9 mouse cellular contexts compared by ENCODE assay signal in genomic region chr9:83686511-83687100, GRCm38 (mm10).
DNase-seq lines count a peak whose midpoint lies in the region; ATAC-seq and TF ChIP-seq lines count a peak whose summit lies in the region.
"Had no signal": no experiment of that assay in that cellular context is flagged by ENCODE, and none has a peak within 500 bp of the region (broad histone marks: within the 10 kb centered on the region; RNA-seq: fewer than 3 reads in every experiment).

No protein-coding gene starts in this region.

- no peak for TF ChIP-seq POLR2A in embryonic fibroblast, embryonic 13.5 days (IDR thresholded peaks at IDR 0.05; ENCODE audit: low read depth, low read length)

- no peak for TF ChIP-seq CTCF in embryonic fibroblast, embryonic 13.5 days (IDR thresholded peaks at IDR 0.05; ENCODE audit: borderline replicate concordance, insufficient read depth, low read length)
- TF ChIP-seq CTCF in liver, postnatal 0 days (IDR thresholded peaks at IDR 0.05; ENCODE audit: low read depth), result no peak

- peak overlapping the region; percentile 10; the same call in 1 of the 2 replicates for H3K4me3 ChIP-seq in embryonic fibroblast, embryonic 13.5 days (ENCODE audit: insufficient read depth, low read length)
- peak overlapping the region; percentile 36 for H3K4me3 ChIP-seq in hindbrain, embryonic 15.5 days
- H3K4me3 ChIP-seq in limb, embryonic 11.5 days (ENCODE audit: low read depth, low read length), result no peak overlapping the region
- peak overlapping the region; percentile 17 for H3K4me3 ChIP-seq in stomach, embryonic 16.5 days (replicated peaks; ENCODE audit: low read length)
- H3K4me3 ChIP-seq in liver, postnatal 0 days (ENCODE audit: low read depth, low read length), result no peak overlapping the region

- peak; percentile 67 for ATAC-seq in hindbrain, embryonic 15.5 days (ENCODE audit: low FRiP score, low read depth)
- peak; percentile 27; the same call in 1 of the 2 replicates for ATAC-seq in limb, embryonic 11.5 days (ENCODE audit: insufficient number of reproducible peaks, low FRiP score, low TSS enrichment, low read depth)
- ATAC-seq in stomach, embryonic 16.5 days (ENCODE audit: insufficient read depth, low FRiP score), result no peak
- ATAC-seq in liver, postnatal 0 days, result no peak

- peak overlapping the region; percentile 60 for H3K4me2 ChIP-seq in hindbrain, embryonic 15.5 days
- H3K4me2 ChIP-seq in limb, embryonic 11.5 days (ENCODE audit: low read depth, severe bottlenecking), result peak overlapping the region; percentile 33
- H3K4me2 ChIP-seq in stomach, embryonic 16.5 days (ENCODE audit: low read depth, low read length), result peak overlapping the region; percentile 42
- H3K4me2 ChIP-seq in liver, postnatal 0 days (ENCODE audit: low read depth, low read length), result no peak overlapping the region

- no peak for TF ChIP-seq EP300 in liver, postnatal 0 days (IDR thresholded peaks at IDR 0.05; ENCODE audit: low read depth)

- peak overlapping the region; percentile 37 for H3K9ac ChIP-seq in hindbrain, embryonic 15.5 days
- no peak overlapping the region for H3K9ac ChIP-seq in limb, embryonic 11.5 days (ENCODE audit: low read length)
- peak overlapping the region; percentile 19; the same call in 1 of the 2 replicates for H3K9ac ChIP-seq in stomach, embryonic 16.5 days (ENCODE audit: low read length)
- no peak overlapping the region for H3K9ac ChIP-seq in liver, postnatal 0 days (replicated peaks)

- H3K4me1 ChIP-seq in embryonic fibroblast, embryonic 13.5 days (ENCODE audit: control insufficient read depth, insufficient read depth, low read length), result peaks cover 3% of the 10 kb centered on the region; the same call in 1 of the 2 replicates
- peaks cover 22% of the 10 kb centered on the region for H3K4me1 ChIP-seq in hindbrain, embryonic 15.5 days (replicated peaks)
- H3K4me1 ChIP-seq in limb, embryonic 11.5 days (ENCODE audit: control insufficient read depth, insufficient read depth, low read length), result peaks cover 14% of the 10 kb centered on the region; the same call in 1 of the 2 replicates
- H3K4me1 ChIP-seq in stomach, embryonic 16.5 days (ENCODE audit: control insufficient read depth, insufficient read depth, low read length), result peaks cover 12% of the 10 kb centered on the region; the same call in 1 of the 2 replicates
- H3K4me1 ChIP-seq in liver, postnatal 0 days (ENCODE audit: insufficient read depth), result no peaks in the 10 kb centered on the region

- no peaks in the 10 kb centered on the region for H3K36me3 ChIP-seq in hindbrain, embryonic 15.5 days
- no peaks in the 10 kb centered on the region for H3K36me3 ChIP-seq in limb, embryonic 11.5 days (ENCODE audit: control insufficient read depth, insufficient read depth, low read length)
- no peaks in the 10 kb centered on the region for H3K36me3 ChIP-seq in stomach, embryonic 16.5 days (ENCODE audit: control insufficient read depth, insufficient read depth, low read length)
- no peaks in the 10 kb centered on the region for H3K36me3 ChIP-seq in liver, postnatal 0 days (replicated peaks; ENCODE audit: insufficient read depth, low read length)

- H3K9me3 ChIP-seq in hindbrain, embryonic 15.5 days, result no peaks in the 10 kb centered on the region
- H3K9me3 ChIP-seq in limb, embryonic 11.5 days (ENCODE audit: control insufficient read depth, low read length), result no peaks in the 10 kb centered on the region
- H3K9me3 ChIP-seq in stomach, embryonic 16.5 days (replicated peaks; ENCODE audit: control insufficient read depth, low read length), result no peaks in the 10 kb centered on the region
- no peaks in the 10 kb centered on the region for H3K9me3 ChIP-seq in liver, postnatal 0 days (ENCODE audit: low read length)

- no peaks in the 10 kb centered on the region for H3K27me3 ChIP-seq in hindbrain, embryonic 15.5 days
- H3K27me3 ChIP-seq in limb, embryonic 11.5 days (ENCODE audit: control insufficient read depth, insufficient read depth, low read length), result no peaks in the 10 kb centered on the region
- no peaks in the 10 kb centered on the region for H3K27me3 ChIP-seq in stomach, embryonic 16.5 days (ENCODE audit: control insufficient read depth, insufficient read depth, low read length)
- no peaks in the 10 kb centered on the region for H3K27me3 ChIP-seq in liver, postnatal 0 days (ENCODE audit: insufficient read depth, low read length)

- WGBS in hindbrain, embryonic 15.5 days, result 6% methylated on average over 18 of the region's 18 CpGs
- 8% methylated on average over 18 of the region's 18 CpGs for WGBS in limb, embryonic 11.5 days
- WGBS in stomach, embryonic 16.5 days, result 21% methylated on average over 18 of the region's 18 CpGs
- 28% methylated on average over 18 of the region's 18 CpGs for WGBS in liver, postnatal 0 days (ENCODE audit: insufficient replicate concordance)

- no peak overlapping the region for H3K27ac ChIP-seq in embryonic fibroblast, embryonic 13.5 days (ENCODE audit: insufficient read depth, low read length)
- peak overlapping the region; percentile 79 for H3K27ac ChIP-seq in hindbrain, embryonic 15.5 days (replicated peaks)
- no peak overlapping the region for H3K27ac ChIP-seq in limb, embryonic 11.5 days (replicated peaks; ENCODE audit: low read depth, low read length)
- H3K27ac ChIP-seq in stomach, embryonic 16.5 days (ENCODE audit: low read length), result no peak overlapping the region
- no peak overlapping the region for H3K27ac ChIP-seq in liver, postnatal 0 days (ENCODE audit: low read depth)
- H3K27ac ChIP-seq: macrophage had no signal

- peak; percentile 9 to 62 for DNase-seq in adrenal gland, adult (ENCODE audit: inconsistent age in 2 of 2, low spot score in 1 of 2)
- no peak for DNase-seq in adrenal gland, adult 18-20 months (ENCODE audit: low spot score in 2 of 2)
- DNase-seq in adrenal gland, postnatal 36 days, result peak; percentile 8 to 12
- peak; percentile 64 for DNase-seq in limb, embryonic 11.5 days (ENCODE audit: low spot score)
- no peak for DNase-seq in liver, postnatal 0 days

Comparison
In these comparisons a context has a peak if more than half of its experiments do, and no peak if none do; other contexts are left out.
1. DNase-seq: peak in adrenal gland, adult (2 of 2), adrenal gland, postnatal 36 days (2 of 2) and limb, embryonic 11.5 days (single experiment); none in adrenal gland, adult 18-20 months (0 of 2) and liver, postnatal 0 days (single experiment).
2. H3K4me3 ChIP-seq: peak in embryonic fibroblast, embryonic 13.5 days (single experiment), hindbrain, embryonic 15.5 days (single experiment) and stomach, embryonic 16.5 days (single experiment); none in limb, embryonic 11.5 days (single experiment) and liver, postnatal 0 days (single experiment).
3. ATAC-seq: peak in hindbrain, embryonic 15.5 days (single experiment) and limb, embryonic 11.5 days (single experiment); none in stomach, embryonic 16.5 days (single experiment) and liver, postnatal 0 days (single experiment).
4. H3K9ac ChIP-seq: peak in hindbrain, embryonic 15.5 days (single experiment) and stomach, embryonic 16.5 days (single experiment); none in limb, embryonic 11.5 days (single experiment) and liver, postnatal 0 days (single experiment).